Mouse (Mus musculus) spleen, adult 18-20 months (tissue): ENCODE measurements around the gene Ppa2.

Source experiments
- DNase-seq, 2 experiments: peaks; one replicate each; pipeline ENCODE4 v3.0.0; 2022; ENCODE audit warnings: mixed read lengths in 2 of 2

Ppa2 gene

DNA sequence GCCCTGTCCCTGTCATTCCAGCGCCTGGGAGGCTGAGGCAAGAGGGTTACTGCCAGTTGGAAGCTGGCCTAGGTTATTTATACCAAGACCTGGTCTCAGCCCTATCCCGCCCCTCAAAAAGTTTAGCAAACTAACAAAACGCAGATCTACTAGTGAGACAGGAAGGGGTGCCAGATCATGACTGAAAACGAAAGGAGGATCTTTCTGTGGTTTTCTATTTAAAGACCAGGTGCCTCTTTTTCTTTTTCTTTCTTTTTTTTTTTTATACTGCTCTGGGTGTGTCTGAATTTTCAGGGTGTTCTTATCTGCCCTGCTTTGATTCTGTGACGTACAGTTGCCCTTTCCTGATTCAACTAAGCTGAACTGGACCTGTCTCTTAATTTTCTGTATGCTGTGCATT, 22.4 kb downstream of the Ppa2 start:
- no peak for DNase-seq

DNA sequence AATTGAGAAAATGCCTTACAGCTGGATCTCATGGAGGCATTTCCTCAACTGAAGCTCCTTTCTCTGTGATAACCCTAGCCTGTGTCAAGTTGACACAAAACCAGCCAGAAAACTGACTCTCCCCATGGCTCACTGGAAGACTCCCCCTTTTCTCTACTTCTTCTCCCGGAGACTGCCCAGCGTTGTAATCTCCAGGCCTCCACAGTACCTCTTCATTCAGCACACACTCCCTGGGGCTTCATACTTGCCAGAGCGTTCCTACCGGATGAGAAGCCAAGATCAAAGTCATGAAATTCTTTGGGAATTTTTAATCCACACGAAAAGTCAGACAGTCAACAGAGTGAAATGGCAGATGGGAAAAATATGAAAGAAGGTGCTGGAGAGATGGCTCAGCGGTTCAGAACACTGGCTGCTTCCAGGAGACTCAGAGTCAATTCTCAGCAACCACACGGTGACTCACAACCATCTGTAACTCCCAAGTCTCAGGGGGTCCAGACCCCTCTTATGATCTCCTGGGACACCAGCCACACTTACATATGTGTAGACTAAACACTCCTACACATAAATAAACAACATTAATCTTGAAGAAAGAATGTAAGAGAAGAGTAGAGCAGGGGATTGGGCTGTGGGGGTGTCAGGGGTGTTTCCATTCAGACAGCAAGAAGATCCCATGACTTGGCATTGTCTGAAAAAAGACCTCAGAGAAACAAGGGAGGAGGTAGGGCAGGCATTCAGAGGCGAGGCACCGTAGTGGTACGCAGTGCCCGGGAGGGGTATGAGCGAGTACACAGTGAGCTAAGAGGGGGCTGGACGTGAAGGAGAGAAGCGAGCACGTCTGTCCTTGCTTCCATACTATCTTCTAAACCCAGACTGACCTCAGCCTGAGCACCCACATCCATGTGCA, 23.6 kb downstream of the Ppa2 start:
- DNase-seq, result no peak

DNA sequence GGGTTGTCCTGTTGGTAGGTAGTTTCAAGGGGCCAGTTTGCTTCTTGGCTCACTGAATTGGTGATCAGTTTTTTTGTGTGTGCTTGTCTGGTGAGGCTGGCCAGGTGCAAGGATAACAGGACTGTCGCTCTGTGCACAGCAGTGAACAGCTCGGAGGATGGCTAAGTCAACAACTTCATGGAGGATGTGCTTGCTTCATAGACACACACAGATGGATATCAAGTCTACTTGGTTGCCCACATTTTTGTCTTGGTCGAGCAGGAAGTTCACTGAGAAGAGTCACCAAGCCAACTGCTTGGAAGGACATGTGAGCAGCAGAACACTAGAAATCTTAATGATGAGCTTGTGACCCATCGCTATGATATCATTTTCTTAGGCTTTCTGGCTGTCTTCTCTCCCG, 24.8 kb downstream of the Ppa2 start:
- DNase-seq, result no peak

DNA sequence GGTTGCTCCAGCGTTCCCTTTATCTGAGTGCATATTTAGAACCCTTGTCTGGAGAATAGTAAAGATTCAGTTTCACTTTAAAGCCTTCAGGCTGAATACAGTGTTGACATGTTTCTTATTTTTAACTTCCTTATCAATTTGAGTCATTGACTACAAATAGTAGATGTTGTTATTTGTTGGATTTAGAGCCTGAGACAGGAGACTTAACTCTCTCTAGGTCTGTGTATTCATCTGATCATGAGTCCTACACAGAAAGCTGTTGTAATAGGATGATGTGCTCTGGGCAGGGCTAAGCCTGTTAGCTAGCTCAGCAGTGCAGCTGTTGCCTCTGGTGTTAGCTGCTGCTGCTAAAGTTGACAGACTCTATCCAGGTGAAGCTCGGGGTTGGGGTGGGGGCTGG, 25.3 kb downstream of the Ppa2 start:
- DNase-seq, result no peak

DNA sequence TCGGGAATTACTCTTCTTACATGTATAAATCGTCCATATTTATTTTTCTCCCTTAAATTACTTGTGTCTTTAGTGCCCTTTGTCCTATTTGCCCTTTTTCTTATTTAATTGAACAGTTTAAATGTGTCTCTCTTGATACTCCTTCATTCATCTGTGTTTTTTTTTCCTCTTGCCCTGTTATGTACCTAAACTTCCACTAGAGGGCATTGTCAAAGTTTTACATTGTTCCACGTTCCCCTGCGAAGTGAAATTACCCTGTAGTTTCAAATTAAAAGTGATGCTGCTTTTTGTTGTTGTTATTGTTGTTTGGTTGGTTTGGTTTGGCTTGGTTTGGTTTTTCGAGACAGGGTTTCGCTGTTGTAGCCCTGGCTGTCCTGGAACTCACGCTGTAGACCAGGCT, 26.5 kb downstream of the Ppa2 start:
- no peak for DNase-seq

DNA sequence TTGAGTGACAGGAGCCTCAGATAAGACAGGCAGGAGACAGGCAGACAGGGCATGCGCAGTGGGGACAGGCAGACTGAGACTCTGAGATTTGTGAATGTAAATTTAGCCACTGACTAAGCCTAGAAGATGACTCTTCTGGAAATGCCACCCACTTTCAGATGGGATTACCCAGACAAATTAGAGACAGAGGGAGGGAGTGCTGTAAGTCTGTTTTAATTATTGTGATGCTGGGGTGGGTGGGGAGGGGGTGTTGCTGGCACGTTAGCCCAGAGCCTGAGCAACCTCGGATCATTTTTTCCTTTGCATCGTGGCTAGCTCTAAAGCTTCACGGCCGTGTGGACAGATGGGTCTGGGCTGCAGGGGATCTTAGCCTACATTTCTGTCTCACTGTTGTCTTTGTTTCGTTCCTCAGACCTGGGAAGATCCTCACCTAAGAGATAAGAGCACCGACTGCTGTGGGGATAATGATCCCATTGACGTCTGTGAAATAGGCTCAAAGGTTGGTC, 29.0 kb downstream of the Ppa2 start:
- no peak for DNase-seq

DNA sequence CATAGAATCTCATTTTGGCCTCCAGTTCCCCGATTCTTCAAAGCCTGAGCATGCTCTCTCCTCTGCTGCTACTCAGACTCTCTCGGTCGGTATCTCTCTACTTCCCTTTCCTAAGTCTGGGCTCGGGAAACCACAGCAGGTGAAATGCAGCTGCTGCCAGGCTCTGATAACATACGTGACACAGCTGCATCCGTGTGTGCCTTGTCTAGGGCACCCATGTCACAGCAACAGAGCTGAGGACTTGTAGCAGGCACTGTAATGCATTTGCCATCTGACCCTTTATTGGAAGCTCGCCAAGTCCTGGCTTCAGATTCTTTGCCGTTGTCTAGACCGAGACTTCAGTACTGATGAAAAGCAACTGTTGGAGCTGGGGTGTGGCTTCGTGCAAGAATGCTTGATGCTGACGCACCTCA, 29.5 kb downstream of the Ppa2 start:
- DNase-seq, result no peak

DNA sequence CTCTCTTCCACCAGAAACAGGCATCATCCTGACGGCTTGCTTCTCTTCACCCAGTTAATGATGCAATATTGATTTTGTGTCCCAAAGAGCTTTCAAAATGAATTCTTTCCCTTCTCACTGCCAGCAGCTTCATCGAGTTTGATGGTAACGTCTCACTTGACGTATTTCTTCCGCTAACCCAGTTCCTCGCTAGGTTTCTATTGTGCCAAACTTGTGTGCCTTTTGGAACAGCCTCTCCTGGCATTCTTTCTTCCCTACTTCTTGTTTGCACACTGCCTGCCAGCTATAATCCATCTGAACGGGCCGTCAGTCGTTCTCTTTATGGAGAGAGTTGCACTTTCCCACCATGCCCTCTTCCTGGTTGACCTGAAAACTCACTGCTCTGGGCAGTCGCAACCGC, 31.2 kb downstream of the Ppa2 start:
- no peak for DNase-seq

DNA sequence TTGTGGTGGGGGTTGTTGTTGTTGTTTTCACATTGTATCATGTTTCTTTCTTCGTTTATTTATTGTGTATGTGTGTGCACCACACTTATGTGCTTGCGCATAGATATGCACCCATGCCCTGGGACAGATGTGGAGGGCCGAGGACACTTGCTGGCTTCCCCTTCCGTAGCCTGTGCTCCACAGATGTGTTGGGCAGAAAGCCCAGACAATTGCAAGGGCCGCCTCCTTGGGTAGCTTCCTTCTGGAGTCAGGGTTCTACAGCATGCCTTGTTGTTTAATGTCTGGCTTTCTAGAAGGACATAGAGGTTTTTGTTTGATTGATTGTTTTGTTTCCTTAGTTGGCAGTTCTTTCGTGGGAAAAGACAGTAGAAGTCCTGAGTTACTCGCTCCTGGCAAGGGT, 37.6 kb downstream of the Ppa2 start:
- no peak for DNase-seq

DNA sequence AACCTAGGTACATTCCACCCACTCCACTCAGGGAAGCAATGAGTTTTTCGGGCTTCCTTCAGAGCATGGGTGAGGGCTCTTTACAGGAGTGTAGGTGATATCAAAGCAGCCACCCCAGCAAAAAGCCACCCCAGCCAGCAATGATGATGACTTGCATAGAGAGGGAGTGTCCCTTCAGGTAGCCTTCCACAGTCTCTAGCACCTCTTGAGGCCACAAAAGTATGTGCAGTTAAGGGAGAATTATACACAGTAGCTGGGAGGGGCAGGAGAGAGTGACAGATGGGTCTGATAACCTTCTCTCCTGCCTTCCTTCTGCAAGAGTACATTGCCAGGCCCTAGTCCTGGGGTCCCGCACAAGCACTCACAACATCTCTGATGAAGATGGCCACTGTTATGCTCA, 38.9 kb downstream of the Ppa2 start:
- DNase-seq, result no peak

DNA sequence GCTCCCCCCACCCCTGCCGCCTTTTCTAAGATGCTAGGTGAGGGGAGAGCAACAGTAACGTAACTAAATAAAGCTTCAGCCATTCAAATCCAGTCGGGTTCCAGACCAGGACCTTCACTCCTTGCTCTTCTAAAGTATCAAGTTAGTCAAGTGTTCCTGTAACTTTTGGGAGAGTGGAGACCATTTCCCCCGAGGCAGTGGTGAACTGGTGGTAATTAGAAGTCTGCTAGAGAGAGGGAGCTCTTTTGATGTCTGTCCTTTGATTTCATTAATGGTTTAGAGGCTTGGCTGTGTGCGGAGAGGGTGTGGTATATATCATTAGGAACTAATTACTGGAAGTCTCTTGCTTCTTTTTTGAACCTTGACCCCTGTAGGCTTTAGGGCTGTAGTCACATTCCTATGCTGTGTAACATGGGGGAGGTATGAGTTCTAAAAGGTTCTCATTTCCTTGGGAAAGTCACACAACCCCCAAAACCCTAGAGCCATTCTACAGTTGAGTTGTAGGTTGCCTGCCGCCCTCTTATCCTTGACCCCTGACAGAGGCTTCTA, 47.6 kb downstream of the Ppa2 start:
- DNase-seq, result no peak

DNA sequence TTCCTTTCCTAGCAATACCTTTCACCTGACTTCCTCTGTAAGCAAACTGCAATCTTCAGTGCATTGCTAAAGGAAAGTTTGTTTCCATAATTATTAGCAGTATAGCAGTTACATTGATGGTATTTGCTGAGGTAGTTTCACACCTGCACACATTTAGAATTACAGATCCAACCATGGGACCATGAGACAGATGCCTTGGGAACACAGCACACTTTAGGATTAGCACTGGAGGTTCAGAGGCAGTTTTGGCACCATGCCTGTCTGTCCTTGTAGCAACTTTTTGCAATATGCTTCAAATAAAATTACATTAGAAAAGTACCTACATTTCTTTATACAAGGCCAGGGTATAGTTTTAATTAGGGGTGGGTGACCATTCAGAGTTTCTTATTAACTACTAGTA, 48.1 kb downstream of the Ppa2 start:
- DNase-seq, result no peak

DNA sequence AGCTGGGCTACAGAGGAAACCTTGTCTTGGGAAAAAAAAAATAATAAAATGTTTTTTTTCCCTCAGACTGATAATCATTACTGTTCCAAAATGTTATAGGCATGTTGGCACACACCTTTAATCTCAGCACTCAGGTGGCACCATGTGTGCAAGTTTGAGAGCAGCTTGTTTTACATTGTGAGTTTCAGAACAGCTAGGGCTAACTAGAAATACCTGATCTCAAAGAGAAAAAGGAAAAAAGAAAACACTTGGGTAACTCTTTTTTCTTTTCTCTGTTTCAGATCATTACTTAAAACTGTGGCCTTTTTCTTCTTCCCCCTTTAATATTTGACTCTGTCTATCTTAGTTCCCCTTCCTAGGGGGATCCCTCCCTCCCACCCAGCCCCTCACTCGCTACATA, 51.5 kb downstream of the Ppa2 start:
- no peak for DNase-seq

DNA sequence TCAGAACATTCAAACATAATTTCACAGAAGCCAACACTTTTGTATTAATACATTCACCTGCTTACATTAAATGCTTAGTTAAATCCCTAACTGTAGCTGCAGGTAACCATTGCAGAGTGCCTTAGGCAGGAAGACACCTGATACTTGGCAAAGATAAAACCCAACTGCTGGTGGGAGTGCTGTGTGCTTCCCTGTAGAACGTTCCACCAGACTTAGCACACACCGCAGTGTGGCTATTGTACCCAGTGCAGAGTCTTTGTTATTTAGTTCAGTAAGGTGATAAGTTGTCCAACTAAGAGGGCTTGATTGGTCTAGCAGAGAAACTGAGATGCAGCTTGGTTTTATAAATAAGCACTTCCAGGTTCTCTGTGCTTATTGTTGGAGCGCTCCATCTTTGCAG, 54.2 kb downstream of the Ppa2 start:
- no peak for DNase-seq

DNA sequence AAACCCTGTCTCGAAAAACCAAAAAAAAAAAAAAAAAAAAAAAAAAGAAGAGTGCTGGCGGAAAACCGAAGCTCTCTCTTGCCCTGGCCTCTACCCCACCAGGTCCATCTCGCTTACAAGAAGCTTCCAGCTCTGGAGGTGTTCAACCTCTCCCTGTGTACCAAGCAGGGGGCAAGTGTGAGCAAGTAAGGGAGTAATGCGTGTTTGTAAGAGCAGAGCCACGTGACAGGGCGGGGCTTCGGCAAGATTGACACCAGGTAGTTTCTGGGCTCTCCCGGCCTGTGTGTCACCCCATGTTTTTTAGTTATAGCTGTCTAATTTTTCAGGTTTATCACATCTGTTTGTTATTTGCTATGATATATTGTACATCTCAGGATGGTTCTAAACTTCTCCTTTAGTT, 56.2 kb downstream of the Ppa2 start:
- no peak for DNase-seq

DNA sequence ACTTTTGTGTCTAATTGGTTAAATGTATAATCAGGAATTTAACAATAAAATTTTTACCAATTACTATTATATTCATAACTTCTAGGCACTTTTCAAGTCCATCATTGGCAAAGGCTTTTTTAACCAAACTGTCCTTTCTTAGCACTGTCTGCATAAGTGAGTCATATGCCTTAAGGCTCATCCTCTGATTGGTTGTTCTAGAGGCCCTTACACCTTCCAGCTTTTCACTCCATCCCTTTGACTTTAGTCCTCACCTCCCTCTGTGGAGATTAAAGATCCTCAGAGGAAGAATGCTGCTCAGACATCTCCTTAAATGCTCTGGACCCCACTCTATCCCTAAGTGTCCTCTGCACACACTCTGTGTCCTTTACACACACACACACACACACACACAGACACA, 68.3 kb downstream of the Ppa2 start:
- DNase-seq, result no peak

DNA sequence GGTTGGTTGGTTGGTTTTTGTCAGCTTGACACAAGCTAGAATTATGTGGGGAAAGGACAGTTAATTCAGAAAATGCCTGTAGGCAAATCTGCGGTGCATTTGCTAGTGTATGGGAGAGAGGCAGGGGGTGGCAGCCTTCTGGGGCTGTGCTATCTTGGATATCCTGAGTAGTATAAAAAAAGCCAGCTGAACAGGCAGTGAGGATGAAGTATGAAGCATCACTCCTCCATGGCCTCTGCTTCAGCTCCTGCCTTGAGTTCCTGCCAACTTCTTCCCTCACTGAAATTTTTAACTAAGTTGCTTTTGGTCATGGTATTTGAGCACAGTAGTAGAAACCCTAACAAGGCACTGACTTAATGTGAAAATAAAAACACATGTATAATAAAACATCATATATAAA, 70.1 kb downstream of the Ppa2 start:
- DNase-seq, result no peak

DNA sequence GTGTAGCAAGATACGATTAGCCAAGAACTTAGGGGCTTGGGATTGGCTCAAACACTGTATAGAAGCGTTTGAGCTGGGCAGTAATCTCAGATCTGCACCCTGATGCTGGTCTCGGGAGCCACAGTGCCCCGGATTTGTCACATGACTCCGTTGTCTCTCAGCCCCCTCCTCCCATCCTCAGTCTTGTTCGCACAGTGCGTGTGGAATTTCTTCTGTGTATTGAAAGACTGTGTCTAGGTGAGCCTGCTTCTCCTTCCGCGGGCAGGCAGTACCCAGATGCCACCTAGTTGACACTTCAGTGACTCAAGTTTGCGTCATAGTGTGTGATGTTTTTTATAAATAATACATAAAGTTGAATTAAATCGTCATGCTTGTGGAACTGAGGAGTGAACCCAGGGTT, 71.6 kb downstream of the Ppa2 start:
- DNase-seq, result no peak

DNA sequence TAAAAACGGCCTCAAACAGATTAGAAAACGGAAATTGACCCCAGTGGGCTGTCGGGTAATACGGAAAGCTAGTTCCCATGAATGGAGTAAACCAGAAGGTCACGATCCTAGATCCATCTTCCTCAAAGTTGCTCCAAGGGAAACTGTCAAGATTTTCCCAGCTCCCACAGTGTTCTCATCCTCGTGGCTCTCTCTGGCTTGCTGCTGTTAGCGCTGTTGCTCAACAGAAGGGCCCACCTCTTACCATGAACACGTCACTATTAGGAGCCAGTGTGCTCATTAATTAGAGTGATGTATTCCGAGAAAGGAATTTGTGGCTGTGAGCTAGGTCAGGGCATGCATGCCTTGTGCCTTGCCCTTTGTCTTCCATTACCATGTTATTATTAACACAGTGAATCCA, 72.2 kb downstream of the Ppa2 start:
- DNase-seq, result no peak

DNA sequence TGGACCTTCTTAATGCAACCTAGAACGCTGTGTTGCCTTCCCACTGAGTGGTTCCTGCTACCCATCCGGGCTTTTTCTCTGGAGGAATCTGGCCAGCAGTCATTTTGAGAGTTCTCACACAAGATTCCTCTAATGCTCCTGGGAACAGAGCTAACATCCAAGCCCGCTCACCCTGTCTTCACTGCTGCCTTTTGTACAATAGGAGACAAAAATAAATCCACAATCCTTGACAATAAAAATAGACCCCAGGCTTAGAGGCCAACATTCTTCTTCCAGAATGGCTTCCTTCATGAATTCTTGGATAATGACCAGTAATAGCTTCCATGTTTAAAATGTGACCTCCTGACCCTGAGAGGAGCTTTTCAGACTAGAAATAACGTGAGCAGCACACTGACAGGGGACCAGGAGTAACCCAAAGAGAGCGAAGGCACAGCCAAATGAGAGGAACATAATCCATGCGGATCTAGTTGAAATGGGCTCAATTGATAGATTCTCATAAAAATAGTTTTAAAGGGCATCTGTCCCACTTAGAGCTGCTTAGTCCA, 74.3 kb downstream of the Ppa2 start:
- no peak for DNase-seq

DNA sequence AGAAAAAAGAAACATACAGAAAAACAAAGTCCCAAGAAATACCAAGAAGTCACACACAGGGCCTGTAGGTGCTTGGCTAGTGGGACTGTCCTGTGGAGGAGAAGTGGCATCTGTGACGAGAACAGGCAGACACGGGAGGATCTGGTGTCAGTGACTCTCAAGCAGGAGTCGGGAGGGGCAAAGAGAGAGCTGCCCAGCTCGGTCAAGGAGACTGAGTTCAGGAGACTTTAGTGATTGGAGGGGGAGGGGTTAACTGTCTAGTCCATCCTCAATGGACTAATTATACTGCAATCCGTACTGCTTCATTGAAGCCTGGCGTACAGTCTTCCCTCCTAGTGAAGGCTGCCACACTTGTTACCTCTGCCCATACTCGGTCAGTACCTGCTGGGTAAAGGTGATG, 77.4 kb downstream of the Ppa2 start:
- DNase-seq, result no peak

DNA sequence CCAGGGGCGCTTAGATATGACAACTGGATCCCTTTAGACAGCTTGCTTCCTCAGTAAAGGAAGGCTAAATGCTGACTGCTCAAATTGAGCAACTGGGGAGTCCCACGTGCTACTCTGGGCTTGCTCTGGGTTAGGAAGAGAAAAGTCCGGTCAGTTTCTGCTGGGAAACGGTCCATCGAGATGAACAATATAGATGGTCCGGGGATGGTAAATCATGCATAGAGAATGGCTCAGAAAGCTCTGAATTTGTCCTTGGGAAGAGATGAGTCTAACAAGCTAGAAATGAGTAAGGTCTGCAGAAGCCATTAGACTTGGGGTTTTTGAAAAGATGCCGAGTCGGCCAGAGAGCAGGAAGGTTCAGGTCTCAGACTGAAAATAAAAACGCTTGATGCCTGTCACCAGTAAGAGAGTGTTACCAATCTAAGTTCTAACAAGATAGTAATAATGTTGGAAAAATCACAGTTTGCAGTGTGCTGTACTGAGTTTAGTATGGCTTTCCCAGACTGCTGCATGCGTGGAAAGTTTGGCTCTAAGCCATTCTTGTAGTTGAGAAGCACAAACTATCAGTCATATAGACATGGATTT, 80.0 kb downstream of the Ppa2 start:
- DNase-seq, result no peak

DNA sequence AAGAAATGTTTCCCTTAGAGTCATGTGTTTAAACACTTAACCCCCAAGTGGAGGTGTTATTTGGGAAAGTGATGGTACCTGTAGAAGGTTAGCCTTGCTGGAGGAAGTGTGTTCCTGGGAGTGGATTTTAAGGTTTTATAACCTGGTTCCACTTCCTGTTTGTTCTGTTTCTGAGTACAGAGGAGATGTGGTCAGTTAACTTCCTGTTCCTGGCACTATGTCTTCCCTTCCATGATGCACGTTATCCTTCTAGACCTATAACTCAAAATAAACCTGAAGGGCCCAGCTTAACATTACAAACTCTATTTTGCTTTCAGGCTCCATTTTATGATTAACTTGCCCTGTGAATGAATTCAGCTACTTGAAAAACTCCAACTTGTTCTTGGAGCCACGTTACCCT, 84.6 kb downstream of the Ppa2 start:
- DNase-seq, result no peak

DNA sequence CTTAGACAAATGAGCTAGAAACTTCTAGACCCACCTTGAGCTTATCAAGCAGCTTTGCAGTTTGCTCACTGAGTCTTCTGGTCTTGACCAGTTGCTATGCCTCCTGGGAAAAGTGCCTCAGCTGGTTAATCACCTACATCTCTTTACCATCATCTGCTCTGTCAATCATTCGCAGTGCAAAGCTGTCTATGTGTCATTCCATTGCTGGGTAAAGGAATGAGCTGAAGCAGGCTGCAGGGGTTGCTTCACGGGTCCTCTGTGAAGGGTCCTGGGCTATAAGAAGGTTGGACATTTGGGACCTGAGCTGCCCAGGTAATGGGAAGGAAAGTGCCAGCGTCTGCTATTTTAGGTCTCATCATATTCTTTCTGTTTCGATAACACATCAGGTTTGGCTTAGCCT, 93.9 kb downstream of the Ppa2 start:
- DNase-seq, result no peak
